Mouse (Mus musculus) forebrain, postnatal 0 days (tissue): Measurements from ENCODE around the gene Lrrc55. TPM values are rescaled to one million over a fixed set of nuclear protein-coding genes. Genes with fewer than 3 reads are reported as not detected.

Experiments used
- ATAC-seq: fragments of 200-750 bp; cut with Nextera tagmentation; 2 replicates; pipeline ENCODE4 v1.8.0; 2017; ENCODE audit warnings: mild to moderate bottlenecking, moderate library complexity
- DNase-seq: peaks from one replicate; pipeline ENCODE4 v3.0.0-alpha.2; 2015
- H3K27ac ChIP-seq: fragments of 300-500 bp; sonication (generic); 2 replicates; pipeline ENCODE4 v1.5.1; 2014; ENCODE audit warnings: low read depth, mild to moderate bottlenecking, antibody characterized with exemption, low read length, moderate library complexity, mixed read lengths
- H3K27me3 ChIP-seq: fragments of 300-500 bp; sonication (generic); 2 replicates; pipeline ENCODE4 v1.6.1; 2014; ENCODE audit warnings: mild to moderate bottlenecking, low read length, mixed read lengths; ENCODE audit not compliant: insufficient read depth
- H3K36me3 ChIP-seq: fragments of 300-500 bp; sonication (generic); 2 replicates; pipeline ENCODE4 v1.6.1; 2014; ENCODE audit warnings: mild to moderate bottlenecking, moderate library complexity; ENCODE audit not compliant: insufficient read depth
- H3K4me1 ChIP-seq: fragments of 300-500 bp; sonication (generic); 2 replicates; pipeline ENCODE4 v1.6.1; 2014; ENCODE audit warnings: antibody characterized with exemption; ENCODE audit not compliant: insufficient read depth
- H3K4me2 ChIP-seq: fragments of 300-500 bp; sonication (generic); 2 replicates; pipeline ENCODE4 v1.6.1; 2014; ENCODE audit warnings: low read depth, mild to moderate bottlenecking, moderate library complexity
- H3K4me3 ChIP-seq: fragments of 300-500 bp; sonication (generic); 2 replicates; pipeline ENCODE4 v1.5.1; 2014; ENCODE audit warnings: low read depth, low read length, mixed read lengths
- H3K9ac ChIP-seq: fragments of 300-500 bp; sonication (generic); 2 replicates; pipeline ENCODE4 v1.6.1; 2014; ENCODE audit warnings: mild to moderate bottlenecking
- H3K9me3 ChIP-seq: fragments of 300-500 bp; sonication (generic); 2 replicates; pipeline ENCODE4 v1.6.1; 2016; ENCODE audit warnings: low read length
- CTCF ChIP-seq: sonication (generic); IDR thresholded peaks from 2 replicates; pipeline ENCODE4 v1.5.1; 2016; ENCODE audit warnings: antibody characterized with exemption, control low read depth, low read depth
- WGBS: fragments of 180-500 bp; shearing (Covaris S2); extraction: QIAGEN DNeasy Blood & Tissue Kit; methylation state at CpG from one replicate; pipeline ENCODE4 v1.1.7; 2014; 5-methylcytosine and 5-hydroxymethylcytosine counted together
- polyA plus RNA-seq: library from polyadenylated mRNA; unstranded; fragments of >200 nt; fragmentation: Nextera tagmentation; extraction: Ambion mirVana; gene quantifications from 2 replicates; pipeline ENCODE4 v1.2.1, GENCODE M21; 2015
- total RNA-seq: library from RNA; depleted of rRNA; stranded (reverse); fragments of >200 nt; gene quantifications from 2 replicates; pipeline ENCODE4 v1.2.3, GENCODE M21; 2014

Gene Lrrc55
- total and polyA plus RNA-seq, 2 experiments from 2014 or later: 14.6 to 36.7 TPM

DNA sequence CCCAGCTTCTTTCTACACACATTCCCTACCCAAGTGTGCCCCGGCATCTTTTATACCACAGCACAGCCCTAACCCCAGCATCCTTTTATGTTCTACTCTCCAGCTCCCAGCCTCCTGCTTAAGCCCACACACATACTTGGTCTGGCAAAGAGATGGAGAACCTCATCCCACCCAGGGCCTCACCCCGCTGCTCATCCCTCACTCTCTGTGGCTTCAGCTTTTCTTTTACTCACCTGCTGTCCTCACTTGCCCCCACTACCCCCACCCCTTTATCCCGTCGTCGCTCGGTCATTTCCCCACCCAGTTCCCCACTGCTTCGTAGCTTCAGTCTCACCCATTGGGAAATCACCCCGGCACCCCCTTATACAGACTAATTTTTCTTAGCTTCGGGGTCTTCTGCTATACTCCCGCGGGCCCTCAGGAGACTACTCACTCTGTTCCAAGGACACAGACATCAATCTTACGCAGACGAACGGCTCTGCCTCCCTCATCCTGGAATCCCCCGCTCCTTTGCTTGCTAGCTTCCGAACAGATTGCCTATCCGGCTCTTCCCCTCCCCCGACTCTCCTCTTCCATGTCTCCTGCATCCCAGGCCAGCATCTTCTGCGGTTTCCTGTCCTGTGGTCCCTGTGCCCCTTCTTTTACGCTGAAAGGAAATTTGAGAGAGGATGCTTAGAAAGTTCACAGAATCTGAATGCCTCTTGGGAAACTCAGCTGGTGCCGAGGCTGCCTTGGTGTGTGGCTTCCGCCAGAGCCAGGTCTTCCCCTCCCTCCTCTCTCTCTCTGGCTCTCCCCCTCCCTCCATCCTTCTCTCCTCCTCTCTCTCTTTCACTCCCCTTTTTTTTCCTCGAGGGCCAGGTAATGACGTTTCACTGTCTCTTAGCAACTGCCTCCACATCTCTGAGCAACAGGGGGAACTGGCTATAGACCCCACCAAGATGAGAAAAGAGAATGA lies 1.3 kb upstream of the Lrrc55 start:
- TF ChIP-seq CTCF: no peak
- Histone ChIP-seq H3K27ac (peak overlapping the region; percentile 80), H3K27me3 (no peaks in the 10 kb centered on the region), H3K36me3 (no peaks in the 10 kb centered on the region), H3K4me1 (no peaks in the 10 kb centered on the region), H3K4me3 (peak overlapping the region; percentile 51), H3K4me2 (peak overlapping the region; percentile 60), H3K9ac (peak overlapping the region; percentile 55), H3K9me3 (no peaks in the 10 kb centered on the region)
- peak; percentile 88 for ATAC-seq
- 2% methylated on average over 24 of the region's 24 CpGs for WGBS
- DNase-seq: peak; percentile 76

DNA sequence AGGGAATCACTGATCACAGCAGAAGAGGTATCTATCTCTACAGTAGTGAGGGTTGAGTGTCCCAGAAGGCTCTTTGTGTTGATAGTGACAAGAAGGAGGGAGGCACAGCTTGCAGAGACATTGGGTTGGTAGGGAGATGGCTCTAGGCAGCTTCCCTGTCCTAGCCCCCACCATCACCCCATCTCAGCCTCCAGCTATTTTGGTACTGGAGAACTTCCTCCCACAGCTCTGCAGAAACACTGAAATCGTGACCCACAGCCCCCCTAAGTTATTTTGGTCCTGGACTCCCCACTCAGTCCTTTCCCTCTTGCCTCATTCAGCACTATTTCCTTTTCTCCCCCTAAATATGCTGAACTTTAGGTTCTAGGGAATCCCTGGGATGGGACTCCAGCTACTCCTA lies 2.4 kb downstream of the Lrrc55 start:
- DNase-seq (no peak), ATAC-seq (no peak)
- Histone ChIP-seq H3K27me3 (no peaks in the 10 kb centered on the region), H3K27ac (no peak overlapping the region), H3K4me3 (no peak overlapping the region), H3K9ac (no peak overlapping the region), H3K9me3 (no peaks in the 10 kb centered on the region), H3K4me2 (no peak overlapping the region), H3K36me3 (0 out of 2 replicates have a peak, but pooled peaks cover 12% of the 10 kb centered on the region), H3K4me1 (no peaks in the 10 kb centered on the region)
- TF ChIP-seq CTCF: no peak
- 81% methylated on average over 1 of the region's 1 CpGs for WGBS

DNA sequence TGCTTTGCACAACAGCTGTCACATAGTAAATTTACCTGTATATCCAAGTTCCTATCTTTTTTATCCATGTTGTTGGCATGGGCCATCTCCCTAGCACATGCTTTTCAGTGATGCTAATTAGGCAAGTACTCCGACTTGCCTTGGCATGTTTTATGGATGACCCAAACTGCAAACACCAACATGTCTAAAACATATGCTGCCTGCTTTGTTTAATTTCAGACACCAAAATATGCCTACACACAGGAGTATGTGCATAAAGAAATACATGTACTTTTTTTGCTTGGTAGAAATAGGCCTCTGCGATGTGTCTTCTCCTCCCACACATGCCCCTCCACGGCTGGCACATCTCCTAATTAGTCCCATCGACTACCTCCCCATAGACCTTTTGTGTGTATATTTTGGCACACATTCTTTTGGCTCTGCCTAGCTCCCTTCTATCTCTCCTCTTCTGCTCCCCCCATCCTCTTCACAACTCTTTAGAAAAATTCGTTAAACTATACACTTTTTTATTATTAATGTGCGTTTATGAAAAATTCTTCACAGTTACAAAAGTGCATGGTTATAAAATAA lies 9.3 kb downstream of the Lrrc55 start:
- Histone ChIP-seq H3K9me3 (no peaks in the 10 kb centered on the region), H3K4me1 (no peaks in the 10 kb centered on the region), H3K9ac (no peak overlapping the region), H3K27ac (no peak overlapping the region), H3K27me3 (no peaks in the 10 kb centered on the region), H3K36me3 (0 out of 2 replicates have a peak, but pooled peaks cover 12% of the 10 kb centered on the region), H3K4me2 (no peak overlapping the region), H3K4me3 (no peak overlapping the region)
- 55% methylated on average over 6 of the region's 6 CpGs for WGBS
- TF ChIP-seq CTCF: no peak
- ATAC-seq: peak; percentile 50
- no peak for DNase-seq

DNA sequence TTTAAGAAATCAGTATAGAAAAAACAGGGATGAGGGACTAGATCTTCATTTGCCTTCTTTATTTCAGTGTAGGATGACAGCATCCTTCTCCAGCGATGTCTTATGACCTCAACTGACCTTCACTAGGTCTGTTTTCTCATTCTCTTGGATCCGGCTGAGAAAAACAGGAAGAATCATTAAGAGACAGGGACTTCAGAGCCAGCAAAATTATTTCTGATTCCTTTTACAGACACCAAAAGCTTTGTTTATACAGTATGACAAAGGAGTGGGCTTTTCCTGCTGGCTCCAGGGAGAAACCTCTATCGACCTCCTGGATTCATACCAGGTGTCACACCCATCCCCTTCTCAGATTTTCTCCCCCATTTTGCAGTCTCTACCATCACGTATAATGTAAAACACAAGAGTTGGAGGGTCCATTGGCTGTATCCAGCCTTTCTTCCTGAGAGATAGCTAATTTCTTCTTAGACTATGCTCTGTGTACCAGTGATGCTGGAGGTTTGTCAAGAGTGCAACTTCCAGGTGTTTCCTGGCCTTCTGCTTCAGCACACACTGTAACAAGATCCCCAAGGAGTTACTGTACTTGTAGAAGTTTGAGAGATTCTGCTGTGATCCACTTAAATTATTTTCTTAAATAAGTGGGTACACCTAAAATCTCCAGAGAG lies 18.7 kb downstream of the Lrrc55 start:
- Histone ChIP-seq H3K9ac (no peak overlapping the region), H3K4me1 (no peaks in the 10 kb centered on the region), H3K27ac (no peak overlapping the region), H3K4me2 (no peak overlapping the region), H3K27me3 (no peaks in the 10 kb centered on the region), H3K4me3 (no peak overlapping the region), H3K9me3 (no peaks in the 10 kb centered on the region), H3K36me3 (no peaks in the 10 kb centered on the region)
- 81% methylated on average over 4 of the region's 4 CpGs for WGBS
- no peak for TF ChIP-seq CTCF
- DNase-seq: no peak
- ATAC-seq: no peak

DNA sequence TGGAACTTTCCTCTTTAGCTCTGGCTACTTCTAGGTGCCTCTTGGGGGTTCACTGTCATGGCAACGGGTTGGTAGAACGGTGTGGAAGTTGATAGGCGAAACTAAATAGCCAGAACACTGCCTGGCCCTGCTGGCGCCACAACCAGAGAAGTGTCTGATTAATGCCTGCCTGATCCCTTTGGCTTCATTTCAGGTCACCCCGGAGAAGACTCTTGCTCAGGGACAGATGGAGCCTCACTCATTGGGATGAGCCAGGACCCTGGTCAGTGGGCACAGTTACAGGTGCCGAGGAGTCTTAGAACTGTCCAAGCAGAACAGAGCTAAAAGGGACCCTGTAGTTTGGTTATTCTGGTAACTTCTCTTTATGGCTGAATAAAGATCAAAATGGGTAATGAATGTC lies 23.5 kb downstream of the Lrrc55 start:
- WGBS: 87% methylated on average over 6 of the region's 6 CpGs
- no peaks in the 10 kb centered on the region for H3K4me1 ChIP-seq
- no peak for TF ChIP-seq CTCF
- DNase-seq (no peak), ATAC-seq (no peak)
- no peak overlapping the region for H3K9ac ChIP-seq
- no peaks in the 10 kb centered on the region for H3K9me3 ChIP-seq
- no peaks in the 10 kb centered on the region for H3K36me3 ChIP-seq
- H3K27ac ChIP-seq: no peak overlapping the region
- no peak overlapping the region for H3K4me2 ChIP-seq
- no peaks in the 10 kb centered on the region for H3K27me3 ChIP-seq
- no peak overlapping the region for H3K4me3 ChIP-seq

DNA sequence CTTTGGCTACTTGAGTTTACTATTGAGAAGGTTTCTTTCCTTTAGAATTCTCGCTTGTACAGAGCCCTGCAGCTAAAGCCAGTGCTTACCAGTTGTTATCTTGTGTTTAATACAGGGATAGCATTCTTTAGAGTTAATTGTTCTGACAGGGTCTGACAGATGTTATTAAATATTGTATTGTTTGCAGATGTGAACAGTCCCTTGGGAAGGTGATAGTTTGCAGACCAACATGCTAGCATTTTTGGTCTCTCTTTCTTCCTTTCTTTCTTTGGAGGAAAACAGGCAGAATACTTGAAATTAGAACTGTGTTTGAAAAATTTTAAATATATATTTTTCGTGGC lies 24.3 kb downstream of the Lrrc55 start:
- H3K4me1 ChIP-seq: no peaks in the 10 kb centered on the region
- no peak overlapping the region for H3K27ac ChIP-seq
- H3K9me3 ChIP-seq: no peaks in the 10 kb centered on the region
- WGBS: 75% methylated on average over 2 of the region's 2 CpGs
- TF ChIP-seq CTCF: no peak
- H3K9ac ChIP-seq: no peak overlapping the region
- no peak for DNase-seq
- no peak overlapping the region for H3K4me3 ChIP-seq
- ATAC-seq: no peak
- no peaks in the 10 kb centered on the region for H3K36me3 ChIP-seq
- H3K4me2 ChIP-seq: no peak overlapping the region
- H3K27me3 ChIP-seq: no peaks in the 10 kb centered on the region
